Mouse (Mus musculus) adrenal gland, postnatal 36 days (tissue): ENCODE measurements at regions not wholly inside any gene's neighbourhood (a gene's known extent, or its start where the extent isn't known, plus 50 kb on each side); places are given as distances from the start of the nearest gene placed in this dataset.
A peak's percentile ranks its signal among the peaks of the same experiment; 100 is the strongest.

ENCODE experiments used
- DNase-seq, 2 experiments: peaks; one replicate each; pipeline ENCODE4 v3.0.0; 2021; ENCODE audit warnings: mixed read lengths in 1 of 2

- no peak for DNase-seq
Measured at GRCm38 (mm10) chr13:29019839-29020238, 66.3 kb upstream of the Sox4 start.

DNA sequence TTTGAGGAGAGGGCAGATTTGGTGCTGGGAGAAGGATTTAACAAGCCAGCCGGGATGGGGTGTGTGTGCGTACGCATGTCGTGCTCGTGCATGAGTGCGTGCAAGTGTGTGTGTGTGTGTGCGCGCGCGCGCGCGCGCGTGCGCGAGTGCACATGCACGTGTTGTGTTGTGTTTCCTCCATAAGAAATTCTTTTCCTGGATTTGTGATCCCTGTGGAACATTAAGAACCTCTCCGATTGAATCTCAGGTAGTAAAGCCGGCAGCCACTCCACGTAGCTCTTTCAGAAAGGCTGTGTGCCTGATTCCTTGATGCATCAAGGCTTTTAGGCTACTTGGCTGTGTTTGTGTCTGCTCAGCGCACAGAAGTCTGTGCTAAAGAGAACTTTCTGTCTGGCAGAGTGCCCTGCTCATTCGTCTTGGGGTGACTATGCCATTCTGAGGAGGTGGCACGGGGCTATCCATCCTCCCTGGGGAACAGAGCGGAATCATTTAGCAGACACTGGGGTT, 62.7 kb upstream of the Sox4 start:
- DNase-seq = peak in 1 of 2 experiments; percentile 29

GRCm38 (mm10) chr13:29015605-29015994, 62.1 kb upstream of the Sox4 start:
- no peak for DNase-seq

DNA sequence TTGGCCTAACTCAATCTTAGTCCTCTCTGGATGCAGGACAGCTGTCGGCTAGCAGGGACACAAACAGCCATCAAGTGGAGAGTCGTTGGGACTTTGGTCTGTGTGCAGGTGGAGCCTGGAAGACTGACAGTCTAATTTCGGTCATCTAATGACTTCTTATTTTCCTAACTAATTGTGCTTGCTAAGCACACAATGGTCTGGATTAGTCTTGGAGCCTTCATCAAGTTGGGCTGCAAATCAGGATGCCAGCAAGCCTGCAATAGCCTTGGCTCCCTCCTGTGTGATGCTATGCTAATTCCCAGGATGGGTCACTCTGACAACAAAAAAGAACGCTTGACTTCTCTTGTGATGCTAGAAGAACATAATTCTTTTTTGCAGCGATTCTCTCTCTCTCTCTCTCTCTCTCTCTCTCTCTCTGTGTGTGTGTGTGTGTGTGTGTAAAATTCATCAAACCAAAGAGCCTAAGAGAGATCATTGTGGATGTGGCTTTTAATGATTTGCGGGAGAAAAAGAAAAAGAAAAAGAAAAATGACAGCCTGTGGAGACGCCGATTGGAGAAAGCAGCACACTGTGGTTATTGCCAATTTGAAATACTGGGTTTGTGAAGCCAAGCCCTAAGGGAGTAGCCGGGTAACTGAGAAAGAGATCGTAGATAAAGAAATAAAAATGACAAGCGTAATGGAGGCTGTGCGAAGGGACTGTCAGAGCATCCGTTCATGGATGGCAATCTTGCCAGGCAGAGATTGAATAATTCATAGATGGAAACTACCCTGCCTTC, 61.5 kb upstream of the Sox4 start:
- DNase-seq = no peak

- DNase-seq = peak in 1 of 2 experiments; percentile 5
Measured at GRCm38 (mm10) chr13:29014066-29014826, 60.7 kb upstream of the Sox4 start.

- DNase-seq = no peak
Measured at GRCm38 (mm10) chr13:29006467-29006866, 53.0 kb upstream of the Sox4 start.
